Mouse (Mus musculus): ENCODE results near the gene Meis2.

Meis2 gene

DNA sequence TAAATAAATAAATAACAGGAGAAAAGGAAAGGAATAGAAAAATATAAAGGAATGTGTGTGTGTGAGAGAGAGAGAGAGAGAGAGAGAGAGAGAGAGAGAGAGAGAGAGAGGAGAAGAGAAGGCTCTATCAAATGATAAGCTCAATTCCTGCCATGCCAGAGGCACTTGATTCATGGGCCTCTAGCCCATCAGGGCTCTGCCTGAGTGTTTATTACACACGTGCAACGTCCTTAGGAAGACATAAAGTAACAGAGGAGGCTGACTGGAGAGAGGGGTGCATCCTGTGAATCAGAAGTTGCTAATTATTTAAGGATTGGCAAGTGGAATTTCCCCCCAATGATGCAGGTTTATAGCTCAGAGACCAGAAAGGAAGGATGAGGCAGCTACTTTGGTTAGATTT, 168.6 kb downstream of the Meis2 start:
- Histone ChIP-seq H3K36me3 (ENCODE audit: insufficient read depth, low read length) (no peaks in the 10 kb centered on the region), H3K4me3 (replicated peaks; ENCODE audit: low read length) (no peak overlapping the region), H3K4me1 (replicated peaks; ENCODE audit: low read depth, low read length) (no peaks in the 10 kb centered on the region), H3K9me3 (ENCODE audit: low read length) (no peaks in the 10 kb centered on the region), H3K27me3 (ENCODE audit: insufficient read depth, low read length) (0 out of 2 replicates have a peak, but pooled peaks cover 2% of the 10 kb centered on the region)
- TF ChIP-seq CTCF (conservative IDR thresholded peaks at IDR 0.05; ENCODE audit: low read length), result no peak
- no peak for TF ChIP-seq NANOG (IDR thresholded peaks at IDR 0.05; ENCODE audit: borderline replicate concordance, low read length)
- TF ChIP-seq POU5F1 (IDR thresholded peaks at IDR 0.05; ENCODE audit: borderline replicate concordance, low read length), result no peak

DNA sequence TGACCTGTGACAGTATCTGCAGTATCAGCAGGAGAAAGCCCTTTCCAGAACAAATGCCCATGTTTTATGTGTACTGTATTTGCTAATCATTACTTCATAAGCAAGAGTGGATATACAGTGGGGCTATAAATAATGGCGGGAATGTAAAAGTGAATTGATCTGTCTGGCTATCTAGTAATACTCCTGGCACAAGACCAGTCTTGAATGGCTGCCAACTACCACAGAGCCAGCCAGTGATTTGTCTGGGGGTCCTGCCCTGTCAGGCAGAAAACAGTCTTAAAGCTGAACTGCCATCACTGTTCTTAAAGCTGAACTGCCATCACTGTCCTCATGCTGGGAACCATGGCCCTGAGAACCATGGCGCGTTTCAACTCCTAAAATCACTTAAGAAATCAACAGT, 169.9 kb downstream of the Meis2 start:
- Histone ChIP-seq H3K36me3 (ENCODE audit: insufficient read depth, low read length) (no peaks in the 10 kb centered on the region), H3K4me1 (replicated peaks; ENCODE audit: low read depth, low read length) (no peaks in the 10 kb centered on the region), H3K27me3 (ENCODE audit: insufficient read depth, low read length) (peaks cover 6% of the 10 kb centered on the region; the same call in 1 of the 2 replicates), H3K9me3 (ENCODE audit: low read length) (no peaks in the 10 kb centered on the region), H3K4me3 (replicated peaks; ENCODE audit: low read length) (no peak overlapping the region)
- TF ChIP-seq NANOG (IDR thresholded peaks at IDR 0.05; ENCODE audit: borderline replicate concordance, low read length) (no peak), CTCF (conservative IDR thresholded peaks at IDR 0.05; ENCODE audit: low read length) (no peak)

DNA sequence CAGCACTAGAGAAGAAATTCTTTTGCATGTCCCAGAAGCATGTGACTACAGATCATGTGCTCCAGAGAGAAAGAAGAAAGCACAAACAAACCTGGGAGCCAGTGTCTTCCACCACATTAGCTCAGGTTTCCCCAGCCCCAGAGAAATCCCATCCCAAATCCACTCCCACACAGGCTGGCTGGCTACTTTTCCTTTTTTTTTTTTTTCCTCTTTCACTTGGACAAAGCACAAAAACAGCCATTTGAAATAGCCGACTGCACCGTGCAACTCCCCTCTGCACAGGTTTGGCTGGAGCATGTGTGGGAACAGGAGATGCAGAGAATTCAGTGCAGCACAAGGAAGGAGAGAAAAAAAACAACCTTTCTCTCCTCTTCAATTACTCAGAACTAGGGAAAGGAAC, 170.4 kb downstream of the Meis2 start:
- no peaks in the 10 kb centered on the region for H3K36me3 ChIP-seq (ENCODE audit: insufficient read depth, low read length)

DNA sequence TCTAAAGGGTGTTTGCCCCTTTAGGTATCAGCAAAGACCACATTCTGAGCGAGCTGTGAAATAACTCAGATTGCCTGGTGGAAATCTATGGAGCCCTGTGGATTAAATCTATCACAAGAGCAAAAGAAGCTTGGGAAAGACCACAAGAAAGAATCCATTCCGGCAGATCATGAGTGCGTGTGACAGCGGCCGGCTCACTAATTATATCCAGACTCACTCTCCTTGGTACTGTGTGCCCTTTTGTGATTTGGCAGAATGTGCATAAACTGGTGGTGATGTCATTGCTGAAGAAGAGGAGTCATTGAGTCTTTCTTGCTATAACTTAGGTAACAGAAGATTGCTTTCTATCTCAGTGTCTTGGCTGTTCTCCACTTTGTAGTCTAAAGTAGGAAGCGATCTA, 172.5 kb downstream of the Meis2 start:
- Histone ChIP-seq H3K9me3 (ENCODE audit: low read length) (no peaks in the 10 kb centered on the region), H3K4me3 (replicated peaks; ENCODE audit: low read length) (no peak overlapping the region), H3K27me3 (ENCODE audit: insufficient read depth, low read length) (peaks cover 6% of the 10 kb centered on the region; the same call in 1 of the 2 replicates), H3K4me1 (replicated peaks; ENCODE audit: low read depth, low read length) (no peaks in the 10 kb centered on the region), H3K36me3 (ENCODE audit: insufficient read depth, low read length) (no peaks in the 10 kb centered on the region)
- TF ChIP-seq CTCF (conservative IDR thresholded peaks at IDR 0.05; ENCODE audit: low read length), result no peak
- TF ChIP-seq NANOG (IDR thresholded peaks at IDR 0.05; ENCODE audit: borderline replicate concordance, low read length), result no peak
- no peak for TF ChIP-seq POU5F1 (IDR thresholded peaks at IDR 0.05; ENCODE audit: borderline replicate concordance, low read length)

More for the DNA sequence above, 170.4 kb downstream of the Meis2 start:
- no peaks in the 10 kb centered on the region for H3K4me1 ChIP-seq (replicated peaks; ENCODE audit: low read depth, low read length)
- H3K27me3 ChIP-seq (ENCODE audit: insufficient read depth, low read length), result peaks cover 6% of the 10 kb centered on the region; the same call in 1 of the 2 replicates
- TF ChIP-seq NANOG (IDR thresholded peaks at IDR 0.05; ENCODE audit: borderline replicate concordance, low read length) (no peak), CTCF (conservative IDR thresholded peaks at IDR 0.05; ENCODE audit: low read length) (no peak), POU5F1 (IDR thresholded peaks at IDR 0.05; ENCODE audit: borderline replicate concordance, low read length) (no peak)
- H3K4me3 ChIP-seq (replicated peaks; ENCODE audit: low read length), result no peak overlapping the region
- H3K9me3 ChIP-seq (ENCODE audit: low read length), result no peaks in the 10 kb centered on the region

DNA sequence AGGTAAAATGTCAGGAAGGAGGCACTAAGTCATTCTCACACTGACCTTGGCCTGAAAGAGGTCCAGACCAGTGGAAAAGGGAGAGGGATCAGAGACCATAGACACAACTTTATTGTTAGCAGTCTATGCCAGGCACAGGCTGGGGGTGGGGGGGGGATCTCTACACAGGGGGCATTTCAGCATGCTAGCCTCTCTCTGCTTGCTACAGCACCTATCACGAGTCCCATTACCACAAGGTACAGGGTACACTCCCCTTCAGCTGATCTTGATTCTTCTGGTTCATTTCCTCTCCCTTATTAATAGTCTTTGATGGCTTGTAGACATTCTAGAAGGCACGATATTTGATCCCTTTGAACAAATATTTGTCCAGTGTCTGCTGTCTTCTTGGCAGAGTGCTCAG, 174.9 kb downstream of the Meis2 start:
- H3K4me3 ChIP-seq (replicated peaks; ENCODE audit: low read length), result no peak overlapping the region
- peaks cover 6% of the 10 kb centered on the region; the same call in 1 of the 2 replicates for H3K27me3 ChIP-seq (ENCODE audit: insufficient read depth, low read length)
- no peak for TF ChIP-seq CTCF (conservative IDR thresholded peaks at IDR 0.05; ENCODE audit: low read length)

DNA sequence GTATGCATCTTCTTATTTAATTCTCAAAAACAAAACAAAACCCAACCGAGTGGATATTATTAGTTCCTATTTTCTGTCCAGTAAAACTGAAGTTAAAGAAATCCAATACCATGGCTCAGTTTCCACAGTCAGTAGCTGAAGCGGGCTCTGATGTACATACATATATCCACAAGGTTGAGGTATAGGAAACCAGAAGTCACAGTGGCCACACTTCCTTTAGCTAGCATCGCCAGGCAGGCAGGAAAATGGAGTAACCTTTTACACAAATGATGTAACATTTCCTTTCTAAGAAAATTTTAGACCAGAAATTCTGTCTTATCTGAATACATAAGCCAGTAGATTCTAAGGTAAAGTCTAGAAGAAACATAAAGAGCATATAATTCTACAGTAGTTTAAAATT, 175.6 kb downstream of the Meis2 start:
- Histone ChIP-seq H3K4me3 (replicated peaks; ENCODE audit: low read length) (no peak overlapping the region), H3K36me3 (ENCODE audit: insufficient read depth, low read length) (no peaks in the 10 kb centered on the region), H3K9me3 (ENCODE audit: low read length) (no peaks in the 10 kb centered on the region), H3K4me1 (replicated peaks; ENCODE audit: low read depth, low read length) (no peaks in the 10 kb centered on the region), H3K27me3 (ENCODE audit: insufficient read depth, low read length) (peaks cover 6% of the 10 kb centered on the region; the same call in 1 of the 2 replicates)
- no peak for TF ChIP-seq CTCF (conservative IDR thresholded peaks at IDR 0.05; ENCODE audit: low read length)

More for the DNA sequence above, 174.9 kb downstream of the Meis2 start:
- Histone ChIP-seq H3K9me3 (ENCODE audit: low read length) (no peaks in the 10 kb centered on the region), H3K36me3 (ENCODE audit: insufficient read depth, low read length) (no peaks in the 10 kb centered on the region), H3K4me1 (replicated peaks; ENCODE audit: low read depth, low read length) (no peaks in the 10 kb centered on the region)

DNA sequence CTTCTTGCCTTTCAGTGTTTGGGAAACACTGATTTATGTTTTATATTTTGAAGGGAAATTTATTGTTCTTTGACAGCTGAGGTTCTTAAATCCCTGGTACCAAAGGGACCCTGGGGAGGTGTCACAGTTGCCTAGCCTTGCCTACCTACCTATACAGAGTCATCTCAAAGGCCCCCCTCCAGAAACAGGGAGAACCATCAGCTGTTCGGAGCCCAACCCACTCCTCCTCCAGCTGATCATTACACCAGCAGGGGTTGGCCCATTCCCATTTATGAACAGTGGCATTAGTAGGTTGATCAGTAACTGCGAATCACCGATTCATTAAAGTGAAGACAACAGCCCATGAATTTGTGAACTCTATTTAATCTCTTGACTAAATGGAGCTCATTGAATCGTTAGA, 176.4 kb downstream of the Meis2 start:
- TF ChIP-seq CTCF (conservative IDR thresholded peaks at IDR 0.05; ENCODE audit: low read length) (no peak), POU5F1 (IDR thresholded peaks at IDR 0.05; ENCODE audit: borderline replicate concordance, low read length) (no peak), NANOG (IDR thresholded peaks at IDR 0.05; ENCODE audit: borderline replicate concordance, low read length) (no peak)
- Histone ChIP-seq H3K9me3 (ENCODE audit: low read length) (no peaks in the 10 kb centered on the region), H3K4me1 (replicated peaks; ENCODE audit: low read depth, low read length) (no peaks in the 10 kb centered on the region), H3K27me3 (ENCODE audit: insufficient read depth, low read length) (peaks cover 6% of the 10 kb centered on the region; the same call in 1 of the 2 replicates), H3K4me3 (replicated peaks; ENCODE audit: low read length) (no peak overlapping the region), H3K36me3 (ENCODE audit: insufficient read depth, low read length) (no peaks in the 10 kb centered on the region)

DNA sequence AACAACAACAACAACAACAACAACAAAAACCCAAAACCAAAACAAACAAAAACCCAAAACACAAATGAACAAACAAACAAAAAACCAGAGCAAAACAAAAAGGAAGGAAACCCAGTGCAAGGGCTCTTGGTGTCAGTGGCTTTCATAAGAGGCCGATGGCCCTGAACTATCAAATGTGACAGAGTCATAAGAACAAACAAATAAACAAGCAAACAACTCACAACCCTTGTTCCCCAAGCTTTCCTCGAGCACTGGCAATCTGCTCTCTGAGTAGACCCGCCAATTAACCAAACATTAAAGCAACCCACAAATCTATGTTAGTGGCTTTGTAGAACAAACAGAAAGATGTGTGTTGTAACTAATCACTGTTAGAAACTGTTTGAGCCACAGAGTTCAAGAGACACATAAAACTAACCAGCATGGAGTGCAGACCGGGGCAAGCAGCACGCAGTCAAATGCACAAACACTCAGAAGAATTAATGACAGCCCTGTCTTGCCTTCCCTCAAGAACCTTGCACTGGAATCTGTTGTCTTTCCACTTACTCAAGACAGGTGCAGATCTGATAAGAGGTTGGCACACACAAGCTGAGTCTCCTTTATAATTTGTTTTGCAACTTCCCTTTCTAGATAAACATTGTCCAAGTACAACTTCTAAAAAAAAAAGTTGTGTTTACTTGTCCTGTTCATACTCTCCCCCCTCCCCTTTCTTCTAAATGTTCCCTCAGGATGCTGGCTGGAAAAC, 177.1 kb downstream of the Meis2 start:
- TF ChIP-seq CTCF (conservative IDR thresholded peaks at IDR 0.05; ENCODE audit: low read length) (no peak), POU5F1 (IDR thresholded peaks at IDR 0.05; ENCODE audit: borderline replicate concordance, low read length) (no peak)
- no peaks in the 10 kb centered on the region for H3K4me1 ChIP-seq (replicated peaks; ENCODE audit: low read depth, low read length)

DNA sequence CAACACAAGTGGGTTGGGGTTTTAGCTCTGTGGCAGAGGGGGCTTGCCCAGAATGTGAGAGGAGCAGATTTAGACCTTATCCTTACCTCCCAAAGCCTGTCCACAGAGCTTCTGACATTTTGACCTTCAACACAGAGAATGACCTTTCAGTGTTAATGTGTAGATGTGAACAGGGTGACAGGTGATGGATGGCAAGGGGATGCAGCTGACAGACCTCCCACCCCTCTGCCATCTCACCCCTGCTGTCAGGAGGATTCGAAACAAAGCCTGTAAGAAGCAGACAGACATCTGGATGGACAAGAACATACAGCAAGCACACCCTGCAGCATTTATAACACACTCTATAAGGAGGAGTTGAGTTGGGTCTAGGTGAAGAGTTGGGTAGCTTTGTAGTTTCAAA, 178.0 kb downstream of the Meis2 start:
- Histone ChIP-seq H3K36me3 (ENCODE audit: insufficient read depth, low read length) (no peaks in the 10 kb centered on the region), H3K4me1 (replicated peaks; ENCODE audit: low read depth, low read length) (no peaks in the 10 kb centered on the region), H3K9me3 (ENCODE audit: low read length) (no peaks in the 10 kb centered on the region), H3K27me3 (ENCODE audit: insufficient read depth, low read length) (peaks cover 4% of the 10 kb centered on the region; the same call in 1 of the 2 replicates), H3K4me3 (replicated peaks; ENCODE audit: low read length) (no peak overlapping the region)
- TF ChIP-seq POU5F1 (IDR thresholded peaks at IDR 0.05; ENCODE audit: borderline replicate concordance, low read length) (no peak), CTCF (conservative IDR thresholded peaks at IDR 0.05; ENCODE audit: low read length) (no peak), NANOG (IDR thresholded peaks at IDR 0.05; ENCODE audit: borderline replicate concordance, low read length) (no peak)

More for the DNA sequence above, 177.1 kb downstream of the Meis2 start:
- Histone ChIP-seq H3K9me3 (ENCODE audit: low read length) (no peaks in the 10 kb centered on the region), H3K27me3 (ENCODE audit: insufficient read depth, low read length) (peaks cover 6% of the 10 kb centered on the region; the same call in 1 of the 2 replicates), H3K4me3 (replicated peaks; ENCODE audit: low read length) (no peak overlapping the region), H3K36me3 (ENCODE audit: insufficient read depth, low read length) (no peaks in the 10 kb centered on the region)
